Comparison of ENCODE assay signal across 11 mouse cellular contexts in genomic region chr12:51883297-51883805, GRCm38 (mm10). TPM values are rescaled to one million over a fixed set of nuclear protein-coding genes. Genes with fewer than 3 reads are reported as not detected.
A peak's percentile ranks its signal among the peaks of the same experiment; 100 is the strongest.
DNase-seq lines count a peak whose midpoint lies in the region; ATAC-seq and TF ChIP-seq lines count a peak whose summit lies in the region.
"Had no signal": no experiment of that assay in that cellular context is flagged by ENCODE, and none has a peak within 500 bp of the region (broad histone marks: within the 10 kb centered on the region; RNA-seq: fewer than 3 reads in every experiment).

No protein-coding gene starts in this region.

- no peaks in the 10 kb centered on the region for H3K27me3 ChIP-seq in liver, embryonic 14.5 days (ENCODE audit: control insufficient read depth, insufficient read depth, low read length)
- H3K27me3 ChIP-seq in forebrain, embryonic 11.5 days (ENCODE audit: control insufficient read depth, insufficient read depth, low read length): no peaks in the 10 kb centered on the region
- H3K27me3 ChIP-seq: megakaryocyte, embryonic 14.5 days; neural tube, embryonic 13.5 days had no signal

- WGBS in liver, embryonic 14.5 days (ENCODE audit: insufficient replicate concordance): 16% methylated on average over 9 of the region's 9 CpGs
- WGBS in forebrain, embryonic 11.5 days: 98% methylated on average over 9 of the region's 9 CpGs

- peak; percentile 83 for TF ChIP-seq EP300 in liver, embryonic 14.5 days (IDR thresholded peaks at IDR 0.05; ENCODE audit: low read depth)

- no peak for TF ChIP-seq POLR2A in embryonic fibroblast, embryonic 13.5 days (IDR thresholded peaks at IDR 0.05; ENCODE audit: low read depth, low read length)

- peaks cover 28% of the 10 kb centered on the region for H3K36me3 ChIP-seq in liver, embryonic 14.5 days (replicated peaks; ENCODE audit: control insufficient read depth, insufficient read depth, low read depth)
- H3K36me3 ChIP-seq in forebrain, embryonic 11.5 days (ENCODE audit: control insufficient read depth, insufficient read depth, low read length): no peaks in the 10 kb centered on the region; the same call in 1 of the 2 replicates

- peak overlapping the region; percentile 43 for H3K9ac ChIP-seq in liver, embryonic 14.5 days (replicated peaks)
- no peak overlapping the region for H3K9ac ChIP-seq in forebrain, embryonic 11.5 days (ENCODE audit: low read length)
- H3K9ac ChIP-seq: neural tube, embryonic 13.5 days had no signal

- H3K4me3 ChIP-seq in embryonic fibroblast, embryonic 13.5 days (ENCODE audit: insufficient read depth, low read length): no peak overlapping the region
- no peak overlapping the region for H3K4me3 ChIP-seq in liver, embryonic 14.5 days (ENCODE audit: insufficient read depth in 1 of 2, low read depth in 2 of 2, low read length in 2 of 2)
- no peak overlapping the region for H3K4me3 ChIP-seq in forebrain, embryonic 11.5 days (ENCODE audit: low read depth, low read length)
- H3K4me3 ChIP-seq: limb, embryonic 10.5 days; megakaryocyte, embryonic 14.5 days; neural tube, embryonic 13.5 days had no signal

- H3K9me3 ChIP-seq in liver, embryonic 14.5 days (ENCODE audit: control insufficient read depth, low read length): no peaks in the 10 kb centered on the region
- H3K9me3 ChIP-seq in forebrain, embryonic 11.5 days (ENCODE audit: control insufficient read depth, low read length): no peaks in the 10 kb centered on the region
- H3K9me3 ChIP-seq: limb, embryonic 10.5 days; megakaryocyte, embryonic 14.5 days; neural tube, embryonic 13.5 days had no signal

- peak overlapping the region; percentile 62 for H3K27ac ChIP-seq in embryonic fibroblast, embryonic 13.5 days (ENCODE audit: insufficient read depth, low read length)
- H3K27ac ChIP-seq in liver, embryonic 14.5 days: peak overlapping the region; percentile 86
- no peak overlapping the region for H3K27ac ChIP-seq in forebrain, embryonic 11.5 days (ENCODE audit: low read depth, low read length)
- H3K27ac ChIP-seq: limb, embryonic 10.5 days; neural tube, embryonic 13.5 days had no signal

- ATAC-seq in liver, embryonic 14.5 days (ENCODE audit: insufficient read depth): peak; percentile 94
- ATAC-seq in forebrain, embryonic 11.5 days (replicated peaks; ENCODE audit: low FRiP score): no peak

- H3K4me2 ChIP-seq in liver, embryonic 14.5 days (ENCODE audit: low read depth): peak overlapping the region; percentile 23
- no peak overlapping the region for H3K4me2 ChIP-seq in forebrain, embryonic 11.5 days (ENCODE audit: low read depth, low read length, severe bottlenecking)
- H3K4me2 ChIP-seq: neural tube, embryonic 13.5 days had no signal

- TF ChIP-seq CTCF in embryonic fibroblast, embryonic 13.5 days (IDR thresholded peaks at IDR 0.05; ENCODE audit: borderline replicate concordance, insufficient read depth, low read length): no peak
- TF ChIP-seq CTCF in liver, embryonic 14.5 days (IDR thresholded peaks at IDR 0.05; ENCODE audit: low read depth): no peak

- H3K4me1 ChIP-seq in embryonic fibroblast, embryonic 13.5 days (ENCODE audit: control insufficient read depth, insufficient read depth, low read length): peaks cover 10% of the 10 kb centered on the region
- peaks cover 14% of the 10 kb centered on the region in 2 experiments for H3K4me1 ChIP-seq in liver, embryonic 14.5 days (replicated peaks; ENCODE audit: control insufficient read depth in 2 of 2, insufficient read depth in 2 of 2, low read length in 1 of 2)
- no peaks in the 10 kb centered on the region for H3K4me1 ChIP-seq in forebrain, embryonic 11.5 days (replicated peaks; ENCODE audit: control insufficient read depth, insufficient read depth, low read length)
- H3K4me1 ChIP-seq: limb, embryonic 10.5 days; neural tube, embryonic 13.5 days had no signal

- DNase-seq in spleen, postnatal 36 days (ENCODE audit: low spot score in 2 of 2): peak; percentile 10 to 27
- no peak for DNase-seq in spleen, postnatal 14 days (ENCODE audit: low spot score in 2 of 2)
- DNase-seq in liver, embryonic 14.5 days (ENCODE audit: low read depth in 3 of 3, low spot score in 3 of 3): peak; percentile 57 to 73 (median 73)
- DNase-seq in forebrain, embryonic 11.5 days (ENCODE audit: low spot score): no peak
- DNase-seq in thymus, postnatal 36 days: no peak
- no peak for DNase-seq in kidney, adult 8-10 months
- DNase-seq: embryo, embryonic 11 days had no signal

RNA-seq across cellular contexts. Expression of gene Hectd1, which starts 54.0 kb away (rescaled TPM):
- polyA plus RNA-seq in embryonic fibroblast, embryonic 13.5 days (2011; ENCODE audit: insufficient read length, low read depth, missing spikeins): 92.4 and 93.5 TPM in 2 replicates
- polyA plus RNA-seq in liver, embryonic 14.5 days (2012; rRNA removed): 17.9 and 22.3 TPM in 2 replicates
- polyA plus RNA-seq in liver, embryonic 14.5 days (2014; fragmentation: Nextera tagmentation; extraction: Ambion mirVana): 22.1 and 25.2 TPM in 2 replicates
- polyA plus RNA-seq in forebrain, embryonic 11.5 days (2014; fragmentation: Nextera tagmentation; extraction: Ambion mirVana): 42.2 and 44.8 TPM in 2 replicates

Comparison
In these comparisons a context has a peak if more than half of its experiments do, and no peak if none do; other contexts are left out.
1. DNase-seq: peak in spleen, postnatal 36 days (2 of 2) and liver, embryonic 14.5 days (3 of 3); none in spleen, postnatal 14 days (0 of 2), forebrain, embryonic 11.5 days (single experiment), thymus, postnatal 36 days (0 of 2) and kidney, adult 8-10 months (0 of 2).